Mouse (Mus musculus) CH12.LX (cell line): ENCODE results near the gene Igf1r.

Experiments used
- MAFK ChIP-seq: IDR thresholded peaks from 2 replicates; pipeline ENCODE4 v1.6.1; 2011; ENCODE audit warnings: low read length, improper control_type of control experiment; ENCODE audit not compliant: insufficient replicate concordance
- NELFE ChIP-seq: IDR thresholded peaks from 2 replicates; pipeline ENCODE4 v1.6.1; 2011; ENCODE audit warnings: low read depth, low read length, improper control_type of control experiment

DNA sequence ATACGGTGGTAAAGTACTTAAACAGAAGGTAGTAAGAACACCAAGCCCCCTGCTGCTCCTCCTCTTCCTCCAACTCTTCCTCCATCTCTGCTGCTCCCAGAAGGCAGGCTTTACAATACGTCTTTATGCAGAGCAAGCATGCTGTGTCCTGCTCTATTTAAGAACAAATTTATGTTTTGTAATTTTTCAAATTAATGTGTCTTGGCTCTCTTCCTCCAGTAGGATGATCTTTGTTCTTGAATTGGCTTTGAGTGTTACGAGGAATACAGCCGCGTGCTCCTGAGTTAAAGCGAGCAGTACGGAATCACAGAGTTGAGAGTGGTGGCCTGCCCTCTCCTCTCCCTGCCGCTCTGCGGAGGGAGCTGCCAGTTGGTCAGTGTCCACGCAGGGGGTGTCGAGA is 34.2 kb downstream of the Igf1r start:
- TF ChIP-seq MAFK (no peak), NELFE (no peak)
